Mouse (Mus musculus) midbrain, embryonic 11.5 days (tissue): ENCODE measurements at regions not wholly inside any gene's neighbourhood (a gene's known extent, or its start where the extent isn't known, plus 50 kb on each side); places are given as distances from the start of the nearest gene placed in this dataset.

Source experiments
- ATAC-seq: fragments of 200-750 bp; cut with Nextera tagmentation; 2 replicates; pipeline ENCODE4 v1.8.0; 2017; ENCODE audit warnings: moderate TSS enrichment, moderate library complexity; ENCODE audit not compliant: low FRiP score
- DNase-seq: peaks from one replicate; pipeline ENCODE4 v3.0.0; 2015; ENCODE audit warnings: low spot score; ENCODE audit errors: missing footprints
- H3K27ac ChIP-seq: fragments of 300-500 bp; sonication (generic); 2 replicates; pipeline ENCODE4 v1.5.1; 2014; ENCODE audit warnings: low read depth, low read length
- H3K27me3 ChIP-seq: fragments of 300-500 bp; sonication (generic); 2 replicates; pipeline ENCODE4 v1.6.1; 2014; ENCODE audit warnings: mild to moderate bottlenecking, low read length, moderate library complexity, mixed read lengths; ENCODE audit not compliant: control insufficient read depth, insufficient read depth
- H3K36me3 ChIP-seq: fragments of 300-500 bp; sonication (generic); 2 replicates; pipeline ENCODE4 v1.6.1; 2014; ENCODE audit warnings: mild to moderate bottlenecking, low read length, moderate library complexity, mixed read lengths; ENCODE audit not compliant: control insufficient read depth, insufficient read depth
- H3K4me1 ChIP-seq: fragments of 300-500 bp; sonication (generic); 2 replicates; pipeline ENCODE4 v1.6.1; 2014; ENCODE audit warnings: low read length; ENCODE audit not compliant: control insufficient read depth, insufficient read depth
- H3K4me2 ChIP-seq: fragments of 300-500 bp; sonication (generic); 2 replicates; pipeline ENCODE4 v1.6.1; 2014; ENCODE audit warnings: mild to moderate bottlenecking, moderate library complexity
- H3K4me3 ChIP-seq: fragments of 300-500 bp; sonication (generic); 2 replicates; pipeline ENCODE4 v1.5.1; 2014; ENCODE audit warnings: low read depth, low read length
- H3K9ac ChIP-seq: fragments of 300-500 bp; sonication (generic); 2 replicates; pipeline ENCODE4 v1.6.1; 2014; ENCODE audit warnings: low read length
- H3K9me3 ChIP-seq: fragments of 300-500 bp; sonication (generic); 2 replicates; pipeline ENCODE4 v1.6.1; 2016; ENCODE audit warnings: low read length; ENCODE audit not compliant: control insufficient read depth
- WGBS: fragments of 180-500 bp; shearing (Covaris S2); extraction: QIAGEN DNeasy Blood & Tissue Kit; methylation state at CpG from one replicate; pipeline ENCODE4 v1.1.7; 2014; 5-methylcytosine and 5-hydroxymethylcytosine counted together

- 74% methylated on average over 7 of the region's 7 CpGs for WGBS
Observed at GRCm38 (mm10) chr1:166819420-166819819, 137.8 kb upstream of the Fmo9 start.

GRCm38 (mm10) chr1:166820050-166820449 is 138.4 kb upstream of the Fmo9 start:
- no peaks in the 10 kb centered on the region for H3K27me3 ChIP-seq
- H3K4me3 ChIP-seq: no peak overlapping the region
- 91% methylated on average over 5 of the region's 5 CpGs for WGBS
- ATAC-seq (no peak), DNase-seq (no peak)
- H3K4me2 ChIP-seq: no peak overlapping the region
- no peak overlapping the region for H3K9ac ChIP-seq
- H3K9me3 ChIP-seq: no peaks in the 10 kb centered on the region
- no peak overlapping the region for H3K27ac ChIP-seq
- no peaks in the 10 kb centered on the region for H3K36me3 ChIP-seq
- no peaks in the 10 kb centered on the region for H3K4me1 ChIP-seq

More at GRCm38 (mm10) chr1:166819420-166819819, 137.8 kb upstream of the Fmo9 start:
- Histone ChIP-seq H3K36me3 (no peaks in the 10 kb centered on the region), H3K9me3 (no peaks in the 10 kb centered on the region), H3K27ac (no peak overlapping the region), H3K4me3 (no peak overlapping the region), H3K4me2 (no peak overlapping the region), H3K27me3 (no peaks in the 10 kb centered on the region), H3K9ac (no peak overlapping the region), H3K4me1 (no peaks in the 10 kb centered on the region)
- DNase-seq (no peak), ATAC-seq (no peak)

- no peak overlapping the region for H3K4me2 ChIP-seq
- no peaks in the 10 kb centered on the region for H3K4me1 ChIP-seq
- WGBS: 41% methylated on average over 3 of the region's 3 CpGs
- no peak overlapping the region for H3K4me3 ChIP-seq
- no peak overlapping the region for H3K27ac ChIP-seq
- ATAC-seq: no peak
- no peaks in the 10 kb centered on the region for H3K27me3 ChIP-seq
- no peak for DNase-seq
- H3K9me3 ChIP-seq: no peaks in the 10 kb centered on the region
- H3K9ac ChIP-seq: no peak overlapping the region
- no peaks in the 10 kb centered on the region for H3K36me3 ChIP-seq
Observed at GRCm38 (mm10) chr1:166821146-166821545, 139.5 kb upstream of the Fmo9 start.

- Histone ChIP-seq H3K9me3 (no peaks in the 10 kb centered on the region), H3K27me3 (no peaks in the 10 kb centered on the region), H3K4me3 (no peak overlapping the region), H3K9ac (no peak overlapping the region), H3K27ac (no peak overlapping the region), H3K4me2 (no peak overlapping the region), H3K4me1 (no peaks in the 10 kb centered on the region), H3K36me3 (no peaks in the 10 kb centered on the region)
- ATAC-seq: no peak
- no peak for DNase-seq
- WGBS: 59% methylated on average over 1 of the region's 1 CpGs
Observed at GRCm38 (mm10) chr1:166837299-166837698, 155.7 kb upstream of the Fmo9 start.

GRCm38 (mm10) chr1:166839833-166840232 is 158.2 kb upstream of the Fmo9 start:
- Histone ChIP-seq H3K4me3 (no peak overlapping the region), H3K4me2 (no peak overlapping the region), H3K36me3 (no peaks in the 10 kb centered on the region), H3K27me3 (no peaks in the 10 kb centered on the region), H3K9ac (no peak overlapping the region), H3K27ac (no peak overlapping the region), H3K4me1 (peaks cover 6% of the 10 kb centered on the region; the same call in 1 of the 2 replicates), H3K9me3 (no peaks in the 10 kb centered on the region)
- no peak for DNase-seq
- ATAC-seq: peak; percentile 38; the same call in 1 of the 2 replicates
- 46% methylated on average over 7 of the region's 7 CpGs for WGBS

- no peaks in the 10 kb centered on the region for H3K27me3 ChIP-seq
- no peak overlapping the region; the same call in 1 of the 2 replicates for H3K27ac ChIP-seq
- H3K4me3 ChIP-seq: peak overlapping the region; percentile 15; the same call in 1 of the 2 replicates
- 2% methylated on average over 11 of the region's 11 CpGs for WGBS
- ATAC-seq (peak; percentile 74), DNase-seq (peak; percentile 93)
- peaks cover 6% of the 10 kb centered on the region; the same call in 1 of the 2 replicates for H3K4me1 ChIP-seq
- peak overlapping the region; percentile 44; the same call in 1 of the 2 replicates for H3K9ac ChIP-seq
- no peaks in the 10 kb centered on the region for H3K9me3 ChIP-seq
- H3K36me3 ChIP-seq: no peaks in the 10 kb centered on the region
- peak overlapping the region; percentile 36 for H3K4me2 ChIP-seq
Observed at GRCm38 (mm10) chr1:166843397-166843877, 157.8 kb upstream of the Fam78b start.

- Histone ChIP-seq H3K36me3 (no peaks in the 10 kb centered on the region), H3K4me3 (no peak overlapping the region), H3K27me3 (no peaks in the 10 kb centered on the region), H3K27ac (no peak overlapping the region), H3K4me1 (peaks cover 6% of the 10 kb centered on the region; the same call in 1 of the 2 replicates), H3K9ac (no peak overlapping the region), H3K4me2 (no peak overlapping the region), H3K9me3 (no peaks in the 10 kb centered on the region)
- WGBS: 85% methylated on average over 5 of the region's 5 CpGs
- ATAC-seq (no peak), DNase-seq (no peak)
Observed at GRCm38 (mm10) chr1:166846566-166846965, 154.7 kb upstream of the Fam78b start.

- Histone ChIP-seq H3K9me3 (no peaks in the 10 kb centered on the region), H3K9ac (no peak overlapping the region), H3K27me3 (no peaks in the 10 kb centered on the region), H3K36me3 (no peaks in the 10 kb centered on the region), H3K27ac (no peak overlapping the region), H3K4me3 (no peak overlapping the region), H3K4me2 (no peak overlapping the region), H3K4me1 (peaks cover 6% of the 10 kb centered on the region; the same call in 1 of the 2 replicates)
- ATAC-seq: no peak
- WGBS: 95% methylated on average over 6 of the region's 6 CpGs
- DNase-seq: no peak
Observed at GRCm38 (mm10) chr1:166847233-166847632, 154.0 kb upstream of the Fam78b start.

- Histone ChIP-seq H3K4me3 (no peak overlapping the region), H3K9ac (no peak overlapping the region), H3K27ac (no peak overlapping the region), H3K4me1 (peaks cover 6% of the 10 kb centered on the region; the same call in 1 of the 2 replicates), H3K9me3 (no peaks in the 10 kb centered on the region), H3K4me2 (no peak overlapping the region), H3K36me3 (no peaks in the 10 kb centered on the region), H3K27me3 (no peaks in the 10 kb centered on the region)
- DNase-seq (no peak), ATAC-seq (no peak)
- 74% methylated on average over 4 of the region's 4 CpGs for WGBS
Observed at GRCm38 (mm10) chr1:166848015-166848535, 153.1 kb upstream of the Fam78b start.
